ENCODE assay signal across 24 mouse cellular contexts in the genomic region with DNA sequence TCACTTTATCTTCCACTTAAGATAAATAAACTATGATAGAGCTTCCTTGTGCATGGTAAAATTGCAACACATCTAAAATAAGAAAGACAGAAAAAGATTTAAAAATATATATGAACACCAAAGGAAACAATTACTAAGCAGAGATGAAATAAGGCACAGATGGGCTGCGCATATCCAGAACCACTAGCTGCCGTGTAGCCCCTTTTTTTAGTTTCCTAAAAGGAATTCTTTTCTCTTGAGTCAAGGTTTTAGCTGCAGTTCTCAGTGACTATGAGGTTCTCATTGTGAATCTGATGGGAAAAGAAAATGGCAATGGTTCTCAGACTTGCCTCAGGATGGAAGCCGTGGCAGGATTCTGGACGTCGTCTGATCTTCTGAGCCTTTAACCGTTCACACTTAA.
"Had no signal": no experiment of that assay in that cellular context is flagged by ENCODE, and none has a peak within 500 bp of the region (broad histone marks: within the 10 kb centered on the region; RNA-seq: fewer than 3 reads in every experiment).

No protein-coding gene starts in this region.

- H3K4me1 ChIP-seq: heart, embryonic 13.5 days; heart, embryonic 15.5 days; hindbrain, embryonic 13.5 days; hindbrain, embryonic 15.5 days; kidney, embryonic 15.5 days; limb, embryonic 13.5 days; limb, embryonic 15.5 days; liver, embryonic 12.5 days had no signal

- H3K4me3 ChIP-seq: heart, adult 2 months; heart, embryonic 13.5 days; heart, embryonic 15.5 days; hindbrain, embryonic 13.5 days; hindbrain, embryonic 15.5 days; kidney, embryonic 15.5 days; layer of hippocampus, adult 2 months; limb, embryonic 13.5 days; limb, embryonic 15.5 days; liver, embryonic 12.5 days had no signal

- DNase-seq: gastrocnemius, postnatal 14 days; gastrocnemius, postnatal 36 days; heart, adult 2 months; heart, postnatal 14 days; heart, postnatal 36 days; kidney, adult 11 months; kidney, adult 9 months; kidney, postnatal 14 days; kidney, postnatal 36 days; layer of hippocampus, postnatal 36 days; left cerebral cortex, postnatal 4 days had no signal

- H3K27ac ChIP-seq: heart, adult 2 months; heart, embryonic 13.5 days; heart, embryonic 15.5 days; hindbrain, embryonic 13.5 days; hindbrain, embryonic 15.5 days; hindbrain, postnatal 0 days; kidney, embryonic 15.5 days; kidney, postnatal 0 days; layer of hippocampus, adult 2 months; limb, embryonic 13.5 days; limb, embryonic 15.5 days; liver, embryonic 12.5 days; liver, embryonic 14.5 days had no signal

- ATAC-seq: hindbrain, postnatal 0 days; intestine, embryonic 16.5 days; liver, embryonic 12.5 days had no signal
